Mouse (Mus musculus) lung, postnatal 25 days (tissue): ENCODE data around the gene Gm28079.
"Not testable (repeated sequence)": the region's sequence is repeated elsewhere in the genome, so short reads cannot be mapped to it uniquely, and the experiment has no call there.

Source experiments
- DNase-seq: peaks from one replicate; pipeline ENCODE4 v3.0.0; 2022; ENCODE audit warnings: low spot score

Gene Gm28079

DNA sequence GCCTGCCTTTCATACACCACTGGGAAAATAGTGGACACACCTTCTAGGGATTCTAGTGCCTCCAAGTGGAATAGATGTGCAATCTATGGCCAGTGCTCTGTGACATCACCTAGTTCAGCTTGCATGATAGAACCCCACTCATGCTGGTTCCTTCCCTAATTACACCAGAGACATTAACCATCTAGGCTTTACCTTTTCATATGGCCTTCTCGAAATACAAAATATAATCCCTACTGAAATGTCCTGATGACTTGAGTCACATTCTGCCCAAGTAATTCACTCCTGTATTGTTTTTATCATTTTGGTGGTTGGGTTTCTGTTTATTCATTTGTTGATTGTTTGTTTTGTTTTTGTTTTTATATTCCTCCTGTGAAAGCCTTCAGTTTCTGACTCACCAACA is at the start of gene Gm28079:
TSS of gene Gm28079 (minus strand) at position 101 of the 400 bp plus-strand sequence.
- not testable (repeated sequence) for DNase-seq
